Mouse (Mus musculus) kidney, postnatal 0 days (tissue): ENCODE results near the gene Garem2. TPM values are rescaled to one million over a fixed set of nuclear protein-coding genes. Genes with fewer than 3 reads are reported as not detected.
A peak's percentile ranks its signal among the peaks of the same experiment; 100 is the strongest.

Experiments
- ATAC-seq: fragments of 200-750 bp; cut with Nextera tagmentation; replicated peaks from 2 replicates; pipeline ENCODE4 v1.8.0; 2017; ENCODE audit warnings: low read depth, moderate number of reproducible peaks, moderate TSS enrichment, moderate library complexity; ENCODE audit not compliant: low FRiP score
- DNase-seq: peaks from one replicate; pipeline ENCODE4 v3.0.0-alpha.2; 2016; ENCODE audit warnings: low spot score
- H3K27ac ChIP-seq: fragments of 300-500 bp; sonication (generic); 2 replicates; pipeline ENCODE4 v1.5.1; 2014; ENCODE audit warnings: mild to moderate bottlenecking
- H3K27me3 ChIP-seq: fragments of 300-500 bp; sonication (generic); 2 replicates; pipeline ENCODE4 v1.6.1; 2014; ENCODE audit warnings: low read length, mixed read lengths; ENCODE audit not compliant: insufficient read depth
- H3K36me3 ChIP-seq: fragments of 300-500 bp; sonication (generic); 2 replicates; pipeline ENCODE4 v1.6.1; 2014; ENCODE audit warnings: low read length, mixed read lengths; ENCODE audit not compliant: insufficient read depth
- H3K4me1 ChIP-seq: fragments of 300-500 bp; sonication (generic); replicated peaks from 2 replicates; pipeline ENCODE4 v1.6.1; 2014; ENCODE audit warnings: antibody characterized with exemption, low read length, mixed read lengths; ENCODE audit not compliant: insufficient read depth
- H3K4me2 ChIP-seq: fragments of 300-500 bp; sonication (generic); 2 replicates; pipeline ENCODE4 v1.6.1; 2014; ENCODE audit warnings: mild to moderate bottlenecking, low read length, moderate library complexity, mixed read lengths
- H3K4me3 ChIP-seq: fragments of 300-500 bp; sonication (generic); replicated peaks from 2 replicates; pipeline ENCODE4 v1.5.1; 2014; ENCODE audit warnings: low read depth, low read length
- H3K9ac ChIP-seq: fragments of 300-500 bp; sonication (generic); 2 replicates; pipeline ENCODE4 v1.6.1; 2014; ENCODE audit warnings: low read depth, low read length
- H3K9me3 ChIP-seq: fragments of 300-500 bp; sonication (generic); replicated peaks from 2 replicates; pipeline ENCODE4 v1.6.1; 2016; ENCODE audit warnings: low read length, inconsistent platforms, mixed read lengths
- CTCF ChIP-seq: IDR thresholded peaks from 2 replicates; pipeline ENCODE4 v1.5.1; 2016; ENCODE audit warnings: antibody characterized with exemption, low read depth, mild to moderate bottlenecking, moderate library complexity
- WGBS: fragments of 180-500 bp; shearing (Covaris S2); extraction: QIAGEN DNeasy Blood & Tissue Kit; methylation state at CpG from one replicate; pipeline ENCODE4 v1.1.7; 2014; 5-methylcytosine and 5-hydroxymethylcytosine counted together
- polyA plus RNA-seq: library from polyadenylated mRNA; unstranded; fragments of >200 nt; fragmentation: Nextera tagmentation; extraction: Ambion mirVana; gene quantifications from 2 replicates; pipeline ENCODE4 v1.2.1, GENCODE M21; 2015

Gene Garem2
- polyA plus RNA-seq, 1 experiment from 2014 or later, result 0.33 TPM

DNA sequence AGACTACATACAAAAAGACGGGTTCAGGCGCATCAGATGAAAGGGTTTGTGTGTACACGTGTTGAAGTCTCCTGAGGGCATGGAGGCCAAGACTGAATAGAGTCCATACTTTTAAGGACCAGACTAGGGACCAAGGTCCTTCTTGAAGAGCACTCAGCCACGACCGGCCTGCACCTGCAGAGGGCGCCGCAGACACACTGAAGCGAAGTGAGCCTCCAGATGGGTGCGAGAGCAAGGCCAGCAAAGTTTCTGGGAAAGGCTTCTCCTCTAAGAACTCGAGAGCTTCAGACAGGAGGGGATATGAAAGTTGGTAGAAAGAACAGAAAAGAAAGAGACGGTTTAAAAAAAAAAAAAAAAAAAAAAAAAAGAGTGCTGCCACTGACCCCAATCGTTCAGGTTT, 622 bp upstream of the Garem2 start:
- TF ChIP-seq CTCF, result peak; percentile 70
- Histone ChIP-seq H3K27ac (no peak overlapping the region), H3K36me3 (no peaks in the 10 kb centered on the region), H3K27me3 (peaks cover 21% of the 10 kb centered on the region), H3K4me1 (peaks cover 20% of the 10 kb centered on the region), H3K9me3 (no peaks in the 10 kb centered on the region), H3K4me3 (no peak overlapping the region), H3K4me2 (peak overlapping the region; percentile 76), H3K9ac (no peak overlapping the region)
- DNase-seq (peak; percentile 66), ATAC-seq (no peak)
- 4% methylated on average over 12 of the region's 12 CpGs for WGBS

DNA sequence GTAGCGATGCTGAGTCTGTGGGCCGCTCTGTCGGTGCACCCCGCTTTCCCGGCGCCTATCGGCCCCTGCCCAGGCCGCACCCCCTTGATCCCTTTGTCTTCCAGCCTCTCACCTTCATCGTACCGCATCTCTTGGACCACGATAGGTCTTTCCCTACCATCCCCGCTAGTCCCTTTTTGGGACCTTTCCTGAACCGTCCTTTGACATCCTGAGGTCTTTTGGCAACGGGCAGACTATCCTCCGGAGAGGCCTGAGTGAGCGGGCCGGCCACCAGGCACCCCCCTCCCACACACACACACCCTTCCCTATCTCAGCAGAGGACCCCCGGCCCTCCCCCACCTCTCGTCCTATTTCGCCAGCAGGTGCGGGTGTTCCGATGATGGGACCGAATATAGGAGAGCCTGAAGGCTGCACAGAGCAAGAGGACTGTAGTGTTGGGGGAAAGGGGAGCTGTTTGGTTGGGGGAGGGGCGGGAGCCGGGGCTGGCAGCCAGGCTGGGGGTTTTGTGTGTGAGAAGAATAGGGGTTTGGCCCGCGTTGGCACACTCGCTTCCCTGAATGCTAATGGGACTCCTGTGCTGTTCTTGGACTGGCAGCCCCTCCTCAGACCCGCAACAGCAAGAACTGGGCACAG, 823 bp downstream of the Garem2 start, which contains the start of gene 3110082J24Rik:
Gene 3110082J24Rik (minus strand): TSS at position 419 of the 633 bp plus-strand sequence.
- no peaks in the 10 kb centered on the region for H3K9me3 ChIP-seq
- peaks cover 23% of the 10 kb centered on the region for H3K4me1 ChIP-seq
- no peaks in the 10 kb centered on the region for H3K36me3 ChIP-seq
- no peak for TF ChIP-seq CTCF
- H3K4me2 ChIP-seq, result peak within 1 kb of the TSS; percentile 76
- H3K27ac ChIP-seq, result no peak within 1 kb of the TSS
- WGBS, result 2% methylated on average over 29 of the region's 29 CpGs
- ATAC-seq (no peak), DNase-seq (no peak)
- H3K27me3 ChIP-seq, result peaks cover 21% of the 10 kb centered on the region
- H3K9ac ChIP-seq, result 0 out of 2 replicates have a peak within 1 kb of the TSS, but pooled peaks have one; percentile 27
- H3K4me3 ChIP-seq, result peak within 1 kb of the TSS; percentile 41

GRCm38 (mm10) chr5:30106756-30107155, 1.8 kb downstream of the Garem2 start:
- Histone ChIP-seq H3K27me3 (peaks cover 21% of the 10 kb centered on the region), H3K4me2 (no peak overlapping the region), H3K36me3 (no peaks in the 10 kb centered on the region), H3K27ac (no peak overlapping the region), H3K4me1 (peaks cover 32% of the 10 kb centered on the region), H3K4me3 (no peak overlapping the region), H3K9ac (no peak overlapping the region), H3K9me3 (no peaks in the 10 kb centered on the region)
- 0 out of 2 replicates have a peak, but pooled peaks have one; percentile 14 for ATAC-seq
- no peak for DNase-seq
- 33% methylated on average over 2 of the region's 2 CpGs for WGBS
- TF ChIP-seq CTCF, result no peak

GRCm38 (mm10) chr5:30107186-30107585, 2.2 kb downstream of the Garem2 start:
- peaks cover 32% of the 10 kb centered on the region for H3K4me1 ChIP-seq
- no peak overlapping the region for H3K9ac ChIP-seq
- H3K36me3 ChIP-seq, result no peaks in the 10 kb centered on the region
- no peaks in the 10 kb centered on the region for H3K9me3 ChIP-seq
- H3K4me3 ChIP-seq, result no peak overlapping the region
- H3K4me2 ChIP-seq, result no peak overlapping the region
- ATAC-seq (no peak), DNase-seq (no peak)
- TF ChIP-seq CTCF, result no peak
- 22% methylated on average over 7 of the region's 7 CpGs for WGBS
- H3K27me3 ChIP-seq, result peaks cover 21% of the 10 kb centered on the region
- no peak overlapping the region for H3K27ac ChIP-seq

DNA sequence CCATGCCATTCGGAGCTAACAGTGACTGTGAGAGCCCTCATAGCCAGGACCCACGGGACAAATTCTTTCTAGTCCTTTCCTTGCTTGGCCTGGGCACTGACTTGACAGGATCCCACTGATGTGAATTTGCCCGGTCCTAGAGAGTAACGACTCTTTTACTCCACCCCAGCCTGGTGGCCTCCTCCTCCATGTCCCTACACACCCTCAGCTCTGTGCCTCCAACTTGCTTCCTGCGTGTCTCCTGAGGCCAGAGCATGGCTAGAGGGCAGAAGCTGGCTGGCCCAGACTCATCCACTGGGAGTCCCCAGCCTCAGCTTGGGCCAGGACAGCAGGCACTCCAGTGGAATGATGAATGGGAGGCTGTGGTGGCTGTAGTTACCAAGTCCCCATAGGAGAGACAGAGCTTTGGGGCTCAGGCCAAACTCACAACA, 2.7 kb downstream of the Garem2 start:
- ATAC-seq (no peak), DNase-seq (no peak)
- H3K27me3 ChIP-seq, result peaks cover 21% of the 10 kb centered on the region
- no peak overlapping the region for H3K4me3 ChIP-seq
- no peaks in the 10 kb centered on the region for H3K9me3 ChIP-seq
- no peak overlapping the region for H3K4me2 ChIP-seq
- H3K9ac ChIP-seq, result no peak overlapping the region
- peaks cover 32% of the 10 kb centered on the region for H3K4me1 ChIP-seq
- WGBS, result 23% methylated on average over 5 of the region's 5 CpGs
- H3K36me3 ChIP-seq, result no peaks in the 10 kb centered on the region
- no peak overlapping the region for H3K27ac ChIP-seq
- no peak for TF ChIP-seq CTCF

DNA sequence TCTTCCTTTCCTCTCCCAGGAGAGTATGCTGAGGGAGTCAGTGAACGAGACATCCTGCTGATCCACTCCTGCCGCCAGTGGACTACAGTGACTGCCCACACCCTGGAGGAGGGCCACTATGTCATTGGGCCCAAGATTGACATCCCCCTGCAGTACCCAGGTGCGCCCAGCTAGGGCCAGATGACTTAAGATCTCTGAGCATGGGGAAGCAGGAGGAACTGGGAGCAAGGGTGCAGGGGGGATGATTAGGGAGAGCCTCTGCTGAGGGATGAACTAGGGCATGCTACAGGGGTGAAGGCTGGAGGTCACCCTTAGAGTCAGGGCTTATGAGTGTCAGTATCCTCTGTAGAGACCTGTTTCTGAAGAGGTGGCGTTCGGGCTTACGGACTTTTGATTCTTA, 3.3 kb downstream of the Garem2 start:
- ATAC-seq (no peak), DNase-seq (no peak)
- no peak for TF ChIP-seq CTCF
- no peak overlapping the region for H3K9ac ChIP-seq
- 84% methylated on average over 6 of the region's 6 CpGs for WGBS
- H3K9me3 ChIP-seq, result no peaks in the 10 kb centered on the region
- H3K4me3 ChIP-seq, result no peak overlapping the region
- H3K36me3 ChIP-seq, result no peaks in the 10 kb centered on the region
- H3K27ac ChIP-seq, result no peak overlapping the region
- peaks cover 32% of the 10 kb centered on the region for H3K4me1 ChIP-seq
- H3K4me2 ChIP-seq, result no peak overlapping the region
- peaks cover 21% of the 10 kb centered on the region for H3K27me3 ChIP-seq
